ENCODE assay signal across 8 mouse cellular contexts in the genomic region with DNA sequence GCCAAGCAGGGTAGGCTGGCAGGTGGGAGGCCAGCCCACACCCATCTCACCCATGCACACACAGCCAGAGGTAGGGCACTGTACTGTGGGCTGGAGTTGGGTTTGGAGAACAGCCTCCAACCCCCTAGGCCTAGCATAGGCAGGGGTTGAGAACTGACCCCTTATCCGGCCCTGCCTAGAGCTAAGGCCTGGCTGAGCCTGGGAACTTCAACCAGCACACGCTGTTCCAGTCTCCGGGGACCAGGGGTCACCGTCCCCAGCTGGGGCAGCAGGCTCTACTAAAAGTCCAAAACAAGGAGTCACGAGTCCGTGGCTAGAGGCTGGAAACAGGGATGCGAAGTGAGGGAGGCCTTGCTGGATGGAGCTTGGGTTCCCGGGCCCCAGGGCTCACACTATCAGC. TPM values are rescaled to one million over a fixed set of nuclear protein-coding genes. Genes with fewer than 3 reads are reported as not detected.
DNase-seq lines count a peak whose midpoint lies in the region; ATAC-seq lines count a peak whose summit lies in the region.

No protein-coding gene starts in this region.

- no peak for ATAC-seq in forebrain, embryonic 13.5 days
- no peak for ATAC-seq in midbrain, embryonic 16.5 days

- intact Hi-C loops in heart, postnatal 14 days (cut with DNase I) = no loop called here

- WGBS in forebrain, embryonic 10.5 days = 73% methylated on average over 8 of the region's 8 CpGs
- WGBS in forebrain, embryonic 13.5 days = 79% methylated on average over 8 of the region's 8 CpGs
- WGBS in midbrain, embryonic 16.5 days = 62% methylated on average over 8 of the region's 8 CpGs

- no peak overlapping the region; the same call in 1 of the 2 replicates for H3K4me2 ChIP-seq in forebrain, embryonic 13.5 days
- H3K4me2 ChIP-seq in midbrain, embryonic 16.5 days (ENCODE audit: low read length) = peak overlapping the region; percentile 2; the same call in 1 of the 2 replicates

- H3K27me3 ChIP-seq in forebrain, embryonic 10.5 days (ENCODE audit: poor library complexity, severe bottlenecking) = peaks cover 95% of the 10 kb centered on the region
- H3K27me3 ChIP-seq in forebrain, embryonic 13.5 days = peaks cover 79% of the 10 kb centered on the region
- peaks cover 15% of the 10 kb centered on the region for H3K27me3 ChIP-seq in midbrain, embryonic 16.5 days (ENCODE audit: control insufficient read depth, insufficient read depth, low read depth, low read length)

- peak overlapping the region; percentile 49 for H3K4me3 ChIP-seq in forebrain, embryonic 10.5 days
- H3K4me3 ChIP-seq in forebrain, embryonic 13.5 days = no peak overlapping the region
- H3K4me3 ChIP-seq in midbrain, embryonic 16.5 days (ENCODE audit: low read depth, low read length) = peak overlapping the region; percentile 6; the same call in 1 of the 2 replicates

- H3K36me3 ChIP-seq in forebrain, embryonic 10.5 days (replicated peaks) = no peaks in the 10 kb centered on the region
- no peaks in the 10 kb centered on the region for H3K36me3 ChIP-seq in forebrain, embryonic 13.5 days (ENCODE audit: poor library complexity, severe bottlenecking)
- no peaks in the 10 kb centered on the region for H3K36me3 ChIP-seq in midbrain, embryonic 16.5 days (ENCODE audit: control insufficient read depth, insufficient read depth, low read length)

- H3K27ac ChIP-seq in forebrain, embryonic 10.5 days = peak overlapping the region; percentile 3; the same call in 1 of the 2 replicates
- no peak overlapping the region for H3K27ac ChIP-seq in forebrain, embryonic 13.5 days
- no peak overlapping the region for H3K27ac ChIP-seq in midbrain, embryonic 16.5 days (ENCODE audit: low read length)

- no peak overlapping the region for H3K9ac ChIP-seq in forebrain, embryonic 13.5 days
- no peak overlapping the region; the same call in 1 of the 2 replicates for H3K9ac ChIP-seq in midbrain, embryonic 16.5 days (ENCODE audit: low read depth, low read length)

- no peaks in the 10 kb centered on the region for H3K9me3 ChIP-seq in forebrain, embryonic 10.5 days
- H3K9me3 ChIP-seq in forebrain, embryonic 13.5 days (replicated peaks) = no peaks in the 10 kb centered on the region
- 0 out of 2 replicates have a peak, but pooled peaks cover 3% of the 10 kb centered on the region for H3K9me3 ChIP-seq in midbrain, embryonic 16.5 days (replicated peaks; ENCODE audit: control insufficient read depth, low read length, poor library complexity, severe bottlenecking)

- peaks cover 58% of the 10 kb centered on the region for H3K4me1 ChIP-seq in forebrain, embryonic 10.5 days
- H3K4me1 ChIP-seq in forebrain, embryonic 13.5 days = peaks cover 22% of the 10 kb centered on the region
- no peaks in the 10 kb centered on the region for H3K4me1 ChIP-seq in midbrain, embryonic 16.5 days (ENCODE audit: control insufficient read depth, insufficient read depth, low read length)

- DNase-seq in forebrain, embryonic 10.5 days (ENCODE audit: extremely low spot score, low spot score) = no peak
- DNase-seq in heart, postnatal 14 days = peak; percentile 63 to 64
- DNase-seq in kidney, postnatal 36 days = peak; percentile 73 to 78
- DNase-seq in cerebellum, postnatal 14 days = no peak
- DNase-seq in thymus, adult 18-20 months = no peak
- DNase-seq in layer of hippocampus, adult 18-20 months (ENCODE audit: low spot score in 2 of 2) = no peak

RNA-seq across cellular contexts. Expression of a gene that starts 19.3 kb away (rescaled TPM):
- polyA plus RNA-seq in forebrain, embryonic 10.5 days (2016; fragmentation: Nextera tagmentation; extraction: Ambion mirVana) = 0.31 and 0.32 TPM in 2 replicates
- polyA plus RNA-seq in forebrain, embryonic 13.5 days (2015; fragmentation: Nextera tagmentation; extraction: Ambion mirVana) = 0.35 and 0.58 TPM in 2 replicates
- under 1 TPM; 0.44 to 0.48 TPM for total RNA-seq in heart, postnatal 14 days (2021)
- polyA plus RNA-seq in midbrain, embryonic 16.5 days (2015; fragmentation: Nextera tagmentation; extraction: Ambion mirVana) = 1.3 TPM in 2 replicates
- total RNA-seq in layer of hippocampus, adult 18-20 months (2021) = 1 to 10 TPM in 1 of 2 experiments, under 1 TPM in 1; 0.89 to 1.1 TPM

RNA-seq across cellular contexts. Expression of a gene that starts 27.2 kb away (rescaled TPM):
- 0.38 and 0.46 TPM in 2 replicates for polyA plus RNA-seq in forebrain, embryonic 10.5 days (2016; fragmentation: Nextera tagmentation; extraction: Ambion mirVana)
- polyA plus RNA-seq in forebrain, embryonic 13.5 days (2015; fragmentation: Nextera tagmentation; extraction: Ambion mirVana) = 0.53 and 0.88 TPM in 2 replicates
- under 1 TPM; 0.29 to 0.31 TPM for total RNA-seq in heart, postnatal 14 days (2021)
- polyA plus RNA-seq in midbrain, embryonic 16.5 days (2015; fragmentation: Nextera tagmentation; extraction: Ambion mirVana) = 1.3 and 1.4 TPM in 2 replicates
- total RNA-seq in layer of hippocampus, adult 18-20 months (2021) = under 1 TPM; 0.25 to 0.32 TPM

RNA-seq across cellular contexts. Expression of a gene that starts 29.0 kb away (rescaled TPM):
- polyA plus RNA-seq in forebrain, embryonic 10.5 days (2016; fragmentation: Nextera tagmentation; extraction: Ambion mirVana) = 0.06 and 0.14 TPM in 2 replicates
- 0.33 and 0.43 TPM in 2 replicates for polyA plus RNA-seq in forebrain, embryonic 13.5 days (2015; fragmentation: Nextera tagmentation; extraction: Ambion mirVana)
- total RNA-seq in heart, postnatal 14 days (2021) = under 1 TPM; 0.24 TPM
- 0.43 and 0.86 TPM in 2 replicates for polyA plus RNA-seq in midbrain, embryonic 16.5 days (2015; fragmentation: Nextera tagmentation; extraction: Ambion mirVana)
- under 1 TPM; 0.15 TPM for total RNA-seq in layer of hippocampus, adult 18-20 months (2021)

RNA-seq across cellular contexts. Expression of a gene that starts 56.3 kb away (rescaled TPM):
- 10.7 and 11.2 TPM in 2 replicates for polyA plus RNA-seq in forebrain, embryonic 10.5 days (2016; fragmentation: Nextera tagmentation; extraction: Ambion mirVana)
- polyA plus RNA-seq in forebrain, embryonic 13.5 days (2015; fragmentation: Nextera tagmentation; extraction: Ambion mirVana) = 4.7 and 4.8 TPM in 2 replicates
- total RNA-seq in heart, postnatal 14 days (2021) = 10 to 100 TPM; 25.5 to 32.4 TPM
- polyA plus RNA-seq in midbrain, embryonic 16.5 days (2015; fragmentation: Nextera tagmentation; extraction: Ambion mirVana) = 6.6 and 6.7 TPM in 2 replicates
- 10 to 100 TPM in 1 of 2 experiments, 1 to 10 TPM in 1; 7.1 to 11.6 TPM for total RNA-seq in layer of hippocampus, adult 18-20 months (2021)

Comparison
In these comparisons a context has a peak if more than half of its experiments do, and no peak if none do; other contexts are left out.
1. DNase-seq: peak in heart, postnatal 14 days (2 of 2) and kidney, postnatal 36 days (2 of 2); none in forebrain, embryonic 10.5 days (single experiment), cerebellum, postnatal 14 days (0 of 2), thymus, adult 18-20 months (0 of 2) and layer of hippocampus, adult 18-20 months (0 of 2).